Mouse (Mus musculus) small intestine, adult 2 months (tissue): Measurements from ENCODE around the gene Agtrap.

ENCODE experiments used
- CTCF ChIP-seq: fragments of 200-500 bp; IDR thresholded peaks from 2 replicates; pipeline ENCODE4 v1.5.1; 2012; ENCODE audit warnings: low read depth, mild to moderate bottlenecking, control low read depth, inconsistent platforms, low read length, moderate library complexity, mixed read lengths; ENCODE audit not compliant: insufficient replicate concordance, insufficient read length; ENCODE audit errors: extremely low read depth
- POLR2A ChIP-seq: fragments of 200-500 bp; IDR thresholded peaks from 2 replicates; pipeline ENCODE4 v1.6.1; 2012; ENCODE audit warnings: low read depth, mild to moderate bottlenecking, control low read depth, inconsistent platforms, low read length, moderate library complexity

- TF ChIP-seq POLR2A (no peak), CTCF (no peak)
These were observed 52.4 kb downstream of the Agtrap start for GRCm38 (mm10) chr4:148035440-148035839.
